In the genomic region with DNA sequence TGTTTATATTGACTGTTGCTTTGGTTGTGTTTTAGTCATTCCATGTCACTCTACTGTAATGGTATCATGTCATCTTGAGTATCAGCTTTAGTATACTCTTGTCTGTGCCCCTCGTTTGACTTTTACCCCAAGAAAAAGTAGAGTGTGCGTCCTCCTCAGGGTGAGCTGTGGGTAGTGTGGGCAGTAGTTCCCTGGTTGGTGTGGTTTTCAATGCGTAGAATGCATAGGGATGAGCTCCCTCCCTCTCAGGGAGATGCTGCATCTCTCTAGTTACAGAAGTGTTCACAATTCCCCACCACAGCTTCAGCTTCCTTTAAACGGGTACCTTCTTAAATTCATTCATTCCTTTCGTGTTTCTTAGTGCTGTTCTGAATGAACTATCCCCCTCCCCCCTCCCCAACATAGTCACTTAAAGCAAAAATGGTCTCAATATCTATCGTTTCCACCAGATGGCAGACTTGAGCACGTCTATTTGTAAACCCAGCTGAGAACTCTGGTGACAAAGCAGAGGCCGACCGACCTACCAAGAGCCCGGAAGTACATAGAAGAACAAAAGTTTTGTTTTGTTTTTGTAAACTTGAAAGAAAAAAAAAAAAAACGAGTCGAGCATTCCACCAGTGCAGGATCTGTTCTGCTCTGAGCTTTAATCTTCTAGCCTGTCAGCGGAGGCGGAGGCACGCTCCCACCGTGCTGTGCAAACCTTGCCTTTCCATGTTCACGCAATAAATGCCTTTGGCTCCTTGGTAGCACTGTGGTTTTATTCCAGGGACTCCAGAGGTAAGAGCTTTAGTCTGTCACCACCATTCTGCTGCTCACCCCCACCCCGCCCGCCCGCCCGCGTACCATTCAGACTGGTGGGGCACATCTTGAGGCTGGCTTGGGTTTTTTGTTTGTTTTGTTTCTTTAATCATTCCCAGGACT, we compare ENCODE assay signal across 7 mouse cellular contexts. TPM values are rescaled to one million over a fixed set of nuclear protein-coding genes. Genes with fewer than 3 reads are reported as not detected.
DNase-seq lines count a peak whose midpoint lies in the region; TF ChIP-seq lines count a peak whose summit lies in the region.

No protein-coding gene starts in this region.

- WGBS in embryonic facial prominence, embryonic 10.5 days: 65% methylated on average over 22 of the region's 22 CpGs

- in situ Hi-C loops in CH12.LX (cut with MboI; ENCODE audit: low pct_ligation_motif_present, low pct_unique_long_range_greater_than_20kb, low sequenced_read_pairs): no loop called here

- H3K27ac ChIP-seq in CH12.LX (ENCODE audit: insufficient read depth, low read depth): no peak overlapping the region
- no peak overlapping the region for H3K27ac ChIP-seq in embryonic facial prominence, embryonic 10.5 days (replicated peaks)

- DNase-seq in CH12.LX (ENCODE audit: extremely low read depth) (peak; percentile 91), NIH3T3 (ENCODE audit: low read depth) (peak; percentile 82)
- DNase-seq in embryonic facial prominence, embryonic 10.5 days (ENCODE audit: low spot score): peak; percentile 54
- DNase-seq in heart, postnatal 4 days: peak; percentile 65
- peak; percentile 58 to 72 for DNase-seq in kidney, postnatal 4 days
- DNase-seq in lung, postnatal 4 days: peak; percentile 36 to 62
- DNase-seq in skeletal muscle tissue, adult 2 months (ENCODE audit: low read depth, low spot score): peak; percentile 36

- no peak for TF ChIP-seq POLR2A in CH12.LX (IDR thresholded peaks at IDR 0.05; ENCODE audit: low read depth, low read length)

- H3K27me3 ChIP-seq in CH12.LX (replicated peaks): no peaks in the 10 kb centered on the region
- no peaks in the 10 kb centered on the region for H3K27me3 ChIP-seq in embryonic facial prominence, embryonic 10.5 days (replicated peaks; ENCODE audit: low read depth, poor library complexity, severe bottlenecking)

- H3K4me1 ChIP-seq in CH12.LX (ENCODE audit: control insufficient read depth in 1 of 2, insufficient read depth in 2 of 2): peaks cover 11 to 30% of the 10 kb centered on the region in 2 experiments
- peaks cover 2% of the 10 kb centered on the region; the same call in 1 of the 2 replicates for H3K4me1 ChIP-seq in embryonic facial prominence, embryonic 10.5 days

- H3K9ac ChIP-seq in CH12.LX (ENCODE audit: insufficient read depth, low read depth): no peak overlapping the region

- peak; percentile 51 to 67 for TF ChIP-seq CTCF in CH12.LX (conservative IDR thresholded peaks at IDR 0.05 in 1 of 2, IDR thresholded peaks at IDR 0.05 in 1 of 2; ENCODE audit: low read depth in 2 of 2, low read length in 2 of 2)

- peak; percentile 37 for TF ChIP-seq RAD21 in CH12.LX (IDR thresholded peaks at IDR 0.05; ENCODE audit: low read depth, low read length)

- TF ChIP-seq EP300 in CH12.LX (IDR thresholded peaks at IDR 0.05; ENCODE audit: low read length): no peak

- H3K4me3 ChIP-seq in CH12.LX (replicated peaks in 1 of 3; ENCODE audit: low read depth in 2 of 3, low read length in 2 of 3, poor library complexity in 1 of 3): no peak overlapping the region
- H3K4me3 ChIP-seq in embryonic facial prominence, embryonic 10.5 days: no peak overlapping the region

- dilution Hi-C loops in CH12.LX (cut with MboI; ENCODE audit: extremely low pct_ligation_motif_present, extremely low pct_unique_long_range_greater_than_20kb, low sequenced_read_pairs): no loop called here

- H3K9me3 ChIP-seq in CH12.LX (replicated peaks; ENCODE audit: low read length): no peaks in the 10 kb centered on the region
- no peaks in the 10 kb centered on the region for H3K9me3 ChIP-seq in embryonic facial prominence, embryonic 10.5 days

- no peaks in the 10 kb centered on the region for H3K79me2 ChIP-seq in CH12.LX (replicated peaks; ENCODE audit: control insufficient read depth, extremely low read depth, insufficient read depth, poor library complexity, severe bottlenecking)

- H3K36me3 ChIP-seq in CH12.LX (replicated peaks in 1 of 2; ENCODE audit: control insufficient read depth in 1 of 2, insufficient read depth in 1 of 2, low read length in 1 of 2): peaks cover 0 to 10% of the 10 kb centered on the region in 2 experiments
- peaks cover 8% of the 10 kb centered on the region; the same call in 1 of the 2 replicates for H3K36me3 ChIP-seq in embryonic facial prominence, embryonic 10.5 days (replicated peaks)

- H3K4me2 ChIP-seq in CH12.LX (ENCODE audit: insufficient read depth, low read depth, poor library complexity, severe bottlenecking): no peak overlapping the region

TF ChIP-seq in CH12.LX, 34 proteins besides CTCF, POLR2A, EP300 and RAD21:
- peak; percentile 78 for TF ChIP-seq ELF1 (IDR thresholded peaks at IDR 0.05; ENCODE audit: low read depth, low read length)
- no peak for TF ChIP-seq ZKSCAN1 (IDR thresholded peaks at IDR 0.05; ENCODE audit: borderline replicate concordance, low read depth, low read length)
- TF ChIP-seq SMC3 (IDR thresholded peaks at IDR 0.05; ENCODE audit: low read depth, low read length): peak; percentile 52

RNA-seq across cellular contexts. Expression of a gene that starts 4.7 kb away (rescaled TPM):
- total RNA-seq in CH12.LX (2012; rRNA removed) (0.04 TPM in 1 of 2 replicates, not detected in the other), CH12.LX (2014; rRNA removed) (not detected in 2 replicates)
- not detected in 2 replicates for polyA plus RNA-seq in CH12.LX (2012; ENCODE audit: insufficient read length, low read depth)
- 0.39 and 0.41 TPM in 2 replicates for polyA plus RNA-seq in embryonic facial prominence, embryonic 10.5 days (2016; fragmentation: Nextera tagmentation; extraction: Ambion mirVana)
- under 1 TPM; 0.16 to 0.26 TPM for total RNA-seq in heart, postnatal 4 days (2021)

Comparison
In these comparisons a context has a peak if more than half of its experiments do, and no peak if none do; other contexts are left out.
1. DNase-seq: peak in every context shown above with its lines; median percentile 91 in CH12.LX; 82 in NIH3T3; 65 in heart, postnatal 4 days; 65 in kidney, postnatal 4 days; 54 in embryonic facial prominence, embryonic 10.5 days; 49 in lung, postnatal 4 days; 36 in skeletal muscle tissue, adult 2 months.